Mouse (Mus musculus) kidney, postnatal 10 days (tissue): ENCODE data around the gene Aox1.

Experiments used
- DNase-seq: peaks from one replicate; pipeline ENCODE4 v3.0.0; 2021; ENCODE audit warnings: mixed read lengths

Gene Aox1

DNA sequence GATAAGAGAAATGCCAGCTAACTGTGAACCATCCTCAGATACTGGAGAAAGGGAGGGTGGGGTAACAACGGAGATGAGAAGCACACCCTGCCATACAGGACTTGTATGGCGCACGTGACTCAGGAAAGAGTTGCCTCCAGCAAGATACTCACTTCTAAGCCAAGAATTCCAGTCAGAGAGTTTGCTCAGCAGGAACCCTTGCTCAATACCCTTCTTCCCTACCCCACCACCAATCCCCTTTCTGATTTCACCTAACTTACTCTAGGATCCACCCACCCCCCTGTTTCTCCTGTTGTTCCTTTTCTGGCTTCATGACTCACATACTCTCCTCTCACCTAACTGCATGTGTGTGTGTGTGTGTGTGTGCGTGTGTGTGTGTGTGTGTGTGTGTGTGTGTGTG lies 81.6 kb downstream of the Aox1 start:
- no peak for DNase-seq

DNA sequence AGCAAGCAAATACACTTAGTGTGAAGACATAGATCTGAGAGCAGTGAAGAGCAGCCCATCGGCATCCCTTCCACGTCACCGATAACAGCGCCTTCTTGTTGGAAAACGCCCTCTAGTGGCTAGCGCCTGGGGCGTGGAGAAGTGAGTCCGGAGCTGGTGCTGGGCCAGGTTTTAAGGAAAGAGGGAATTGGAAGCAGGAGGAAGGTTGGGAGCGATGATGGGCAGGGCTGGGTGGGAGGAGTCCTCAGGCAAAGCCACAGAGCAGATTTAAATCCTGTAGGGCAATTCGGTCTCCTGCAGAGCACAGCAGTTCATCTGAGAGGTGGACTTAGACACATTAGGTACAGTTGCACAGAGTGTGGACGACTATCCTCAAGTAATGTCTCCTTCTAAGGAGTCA lies 83.1 kb downstream of the Aox1 start, which contains the start of gene Aox3:
TSS of gene Aox3 (plus strand) at position 251 of the 400 bp plus-strand sequence.
- peak; percentile 86 for DNase-seq

DNA sequence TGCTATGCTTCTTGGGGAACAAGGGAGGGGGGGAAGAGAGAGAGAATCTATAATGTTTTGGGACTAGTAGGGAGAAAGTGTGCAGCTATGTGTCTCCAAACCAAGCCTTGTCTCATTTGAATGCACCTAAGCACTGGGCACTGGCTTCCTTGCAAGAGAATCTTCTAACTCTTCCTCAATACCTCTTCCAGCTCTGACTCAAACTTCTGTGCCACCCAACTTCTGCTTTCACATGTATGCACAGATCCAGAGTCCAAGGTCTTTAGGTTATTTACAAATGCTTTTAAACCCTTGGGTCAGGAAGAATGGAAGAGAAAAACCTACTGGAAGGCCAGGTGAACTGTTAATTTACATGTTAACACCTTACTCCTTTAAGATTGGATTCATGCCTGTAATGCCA lies 83.7 kb downstream of the Aox1 start:
- DNase-seq = no peak

DNA sequence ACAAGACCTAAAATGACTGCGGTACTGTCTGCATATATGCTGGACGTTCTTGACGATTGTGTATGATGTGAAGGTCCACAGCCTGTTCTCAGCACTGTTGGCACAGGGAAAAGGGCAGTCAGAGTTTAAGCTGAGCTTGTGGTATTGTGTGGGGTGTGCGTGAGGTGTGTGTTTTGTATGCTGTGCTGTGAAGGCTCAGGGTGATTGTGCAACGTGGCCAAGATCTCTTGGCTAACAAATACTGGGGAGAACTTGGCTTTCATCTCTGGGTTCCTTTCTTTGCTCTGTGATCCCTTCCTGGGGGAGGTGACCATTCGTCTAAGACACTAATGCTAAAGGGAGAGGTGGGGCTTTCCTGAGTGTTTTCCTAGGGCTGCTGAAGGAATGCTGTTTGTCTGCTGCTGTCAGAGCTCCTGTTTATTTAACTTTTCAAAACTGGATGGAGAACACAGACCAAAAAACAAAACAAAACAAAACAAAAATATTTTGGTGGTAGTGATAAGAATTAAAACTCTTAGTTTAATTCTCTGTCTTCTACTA lies 84.4 kb downstream of the Aox1 start:
- no peak for DNase-seq

DNA sequence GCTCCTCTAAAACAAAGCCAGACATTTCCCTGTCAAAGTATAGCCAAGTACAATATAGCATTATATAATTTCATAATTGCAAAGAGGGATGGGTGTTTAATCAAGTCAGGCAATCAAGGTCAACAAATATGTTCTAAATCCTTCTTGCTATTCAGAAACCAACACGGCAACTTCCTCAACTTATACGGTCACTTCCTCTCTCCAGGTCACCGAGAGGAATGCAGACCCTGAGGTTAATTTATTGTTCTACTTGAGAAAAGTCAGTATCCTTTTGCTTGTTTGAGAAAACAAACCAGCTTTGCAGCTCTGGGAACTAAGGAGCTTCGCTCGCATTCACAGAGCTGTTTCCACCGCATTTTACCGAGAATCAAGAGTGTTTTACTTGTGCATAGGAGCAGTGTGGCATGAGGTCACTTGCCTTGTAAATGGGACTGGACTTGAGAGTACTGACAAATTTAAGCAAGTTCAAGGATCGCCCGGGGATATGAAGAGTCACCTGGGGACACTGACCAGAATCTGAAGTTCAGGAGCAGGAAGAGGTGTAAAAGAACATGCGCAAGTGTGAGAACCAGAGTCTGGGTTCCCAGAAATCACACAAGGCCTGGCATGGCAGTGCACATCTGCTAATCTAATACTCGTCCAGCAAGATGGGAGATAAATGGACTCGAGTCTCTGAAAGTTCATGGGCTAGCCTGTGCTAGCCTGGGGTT lies 85.1 kb downstream of the Aox1 start:
- no peak for DNase-seq

DNA sequence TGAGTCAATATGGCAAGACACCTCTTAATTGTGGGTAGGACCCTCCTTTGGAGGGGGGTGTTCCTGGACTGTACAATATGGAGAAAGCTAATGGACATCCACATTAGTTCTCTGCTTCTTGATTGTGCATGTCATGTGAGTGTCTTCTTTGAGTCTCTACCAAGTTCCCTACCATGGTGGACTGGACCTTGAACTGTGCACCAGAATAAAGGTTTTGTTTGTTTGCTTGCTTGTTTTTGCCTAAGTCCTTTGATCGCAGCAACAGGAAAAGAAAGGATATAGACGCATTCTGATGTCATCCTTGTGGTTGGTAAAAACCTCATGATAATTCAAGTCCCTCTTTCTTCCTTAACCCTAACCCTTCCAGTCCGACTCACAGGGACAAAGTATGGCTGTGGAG lies 88.5 kb downstream of the Aox1 start:
- DNase-seq = no peak

DNA sequence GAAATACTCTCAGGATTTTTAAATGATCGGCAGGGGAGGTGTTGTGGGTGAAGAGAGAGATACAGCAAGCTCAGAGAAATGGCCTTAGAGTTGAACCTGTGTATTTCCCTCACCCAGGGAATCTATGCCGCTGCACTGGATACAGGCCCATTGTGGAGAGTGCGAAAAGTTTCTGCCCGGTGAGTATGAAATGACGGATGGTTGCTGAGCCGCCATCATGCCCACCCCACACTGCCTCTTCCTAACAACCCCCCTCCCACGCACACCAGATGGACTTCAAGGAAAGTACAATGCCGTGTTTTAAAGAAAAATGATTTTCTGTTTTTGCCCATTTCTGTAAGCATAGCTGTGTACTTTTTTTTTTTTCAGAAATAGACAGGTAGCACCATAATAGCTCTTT lies 95.2 kb downstream of the Aox1 start:
- no peak for DNase-seq

DNA sequence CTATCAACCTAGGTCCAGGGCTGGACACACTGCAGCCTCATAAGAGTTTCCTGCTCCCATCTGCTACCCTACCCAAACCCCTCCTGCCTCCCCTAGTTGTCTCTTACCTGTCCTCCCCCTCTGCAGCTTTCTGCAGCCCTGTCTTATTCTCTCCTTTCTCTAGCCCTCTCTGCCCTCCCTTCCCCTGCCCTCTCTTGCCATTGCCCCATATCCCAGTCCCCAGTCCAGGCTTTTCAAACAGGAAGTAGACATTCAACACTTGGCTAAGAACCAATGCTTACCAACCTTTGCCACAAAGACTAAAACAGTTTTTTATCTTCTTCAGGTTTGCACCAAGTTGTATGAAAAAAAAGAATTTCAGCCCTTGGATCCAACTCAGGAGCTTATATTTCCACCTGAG lies 108.2 kb downstream of the Aox1 start:
- DNase-seq = no peak

DNA sequence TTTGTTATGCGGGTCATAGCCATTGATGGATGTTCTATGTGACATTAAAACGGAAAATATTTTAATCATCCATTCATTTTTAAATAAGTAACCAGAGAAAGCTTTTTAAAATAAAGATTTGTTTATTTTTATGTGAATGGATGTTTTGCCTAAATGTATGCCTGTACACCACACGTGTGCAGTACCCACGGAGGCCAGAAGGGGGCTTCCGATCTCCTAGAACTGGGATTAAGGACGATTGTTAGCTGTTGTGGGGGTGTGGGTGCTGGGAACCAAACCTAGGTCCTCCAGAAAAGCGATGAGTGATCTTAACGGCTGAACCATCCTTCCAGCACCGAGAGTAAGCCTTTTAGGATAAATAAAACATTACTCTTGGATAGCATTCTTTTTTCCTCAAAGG lies 109.3 kb downstream of the Aox1 start:
- DNase-seq = no peak

DNA sequence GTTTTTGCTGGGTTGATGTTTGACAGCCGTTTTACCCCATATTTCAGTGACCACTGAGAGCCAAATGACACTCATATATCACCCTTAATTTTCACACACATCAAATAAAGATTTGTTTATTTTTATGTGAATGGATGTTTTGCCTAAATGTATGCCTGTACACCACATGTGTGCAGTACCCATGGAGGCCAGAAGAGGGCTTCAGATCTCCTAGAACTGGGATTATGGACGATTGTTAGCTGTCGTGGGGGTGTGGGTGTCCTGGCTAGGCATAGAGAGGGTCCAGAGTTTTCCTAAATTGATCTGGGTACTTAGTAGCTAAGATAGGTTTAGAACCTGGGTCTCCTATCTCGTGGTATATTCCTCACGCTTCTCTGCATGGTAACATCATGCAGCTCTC lies 110.9 kb downstream of the Aox1 start:
- no peak for DNase-seq

DNA sequence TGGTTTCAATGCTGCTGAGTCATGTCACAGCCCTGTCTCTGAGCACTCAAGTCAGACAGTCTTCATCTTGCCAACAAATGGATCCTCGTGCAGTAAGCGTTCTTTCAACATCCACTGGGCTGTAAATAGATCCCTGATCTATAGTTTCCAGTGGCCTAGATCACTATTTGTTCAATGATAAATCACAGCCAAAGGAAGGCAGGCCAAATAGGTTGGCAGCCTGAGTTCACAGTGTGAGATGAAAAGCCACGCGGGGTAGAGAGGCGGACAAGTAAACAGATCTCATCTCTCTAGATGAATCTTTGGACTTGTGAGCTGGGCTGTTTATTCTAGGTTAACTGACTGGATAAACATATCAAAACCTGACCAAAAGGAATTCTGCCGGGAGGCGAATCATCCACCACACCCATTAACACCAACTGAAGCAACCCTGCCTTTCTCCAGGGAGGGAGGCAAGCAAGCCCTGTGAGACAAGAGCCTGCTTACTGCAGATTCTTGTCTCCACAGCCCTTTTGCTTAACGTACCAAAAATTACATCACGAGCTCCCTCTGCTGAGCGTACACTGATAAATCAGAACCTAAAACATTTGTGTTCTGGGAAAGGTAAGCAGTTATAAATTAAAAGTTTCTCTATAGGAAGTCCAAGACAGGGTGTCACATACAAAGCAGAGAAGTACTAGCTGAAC lies 114.8 kb downstream of the Aox1 start:
- peak; percentile 58 for DNase-seq

DNA sequence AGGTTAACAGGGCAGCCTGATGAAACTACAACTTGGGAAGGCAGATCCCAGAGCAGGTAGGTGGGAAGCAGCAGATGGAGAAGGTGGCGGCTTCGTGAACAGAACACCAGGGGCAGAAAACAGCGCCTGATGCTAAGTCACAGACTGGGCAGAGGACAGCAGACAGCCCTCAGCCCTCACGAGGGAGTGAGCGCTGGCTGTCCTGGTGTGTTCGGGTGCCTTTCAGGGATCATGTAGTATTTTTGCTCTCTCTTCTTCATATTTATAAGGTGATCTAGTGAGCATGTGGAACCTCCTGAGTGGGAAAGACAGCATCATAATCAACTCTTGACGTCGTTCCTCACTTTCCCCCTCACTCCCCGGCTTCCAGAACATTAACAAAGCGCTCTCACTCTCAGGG lies 116.3 kb downstream of the Aox1 start:
- DNase-seq = no peak

DNA sequence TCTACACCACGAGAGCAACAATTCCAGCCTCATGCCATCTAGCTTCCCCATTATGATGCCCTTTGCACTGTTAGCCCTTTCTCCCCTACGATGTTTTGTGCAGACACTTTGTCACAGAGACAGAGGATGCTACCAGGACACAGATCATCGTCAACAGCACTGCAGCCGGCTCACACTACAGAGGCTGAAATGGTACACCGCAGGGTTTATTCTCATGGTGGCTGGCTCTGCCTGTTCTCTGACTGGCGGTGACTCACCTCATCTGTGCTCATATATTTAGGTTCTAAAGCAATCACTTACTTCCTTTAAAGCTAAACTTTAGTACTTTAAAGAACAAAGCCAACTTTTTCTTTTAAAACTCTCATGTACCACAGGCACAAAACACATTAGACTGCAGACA lies 118.0 kb downstream of the Aox1 start:
- no peak for DNase-seq

DNA sequence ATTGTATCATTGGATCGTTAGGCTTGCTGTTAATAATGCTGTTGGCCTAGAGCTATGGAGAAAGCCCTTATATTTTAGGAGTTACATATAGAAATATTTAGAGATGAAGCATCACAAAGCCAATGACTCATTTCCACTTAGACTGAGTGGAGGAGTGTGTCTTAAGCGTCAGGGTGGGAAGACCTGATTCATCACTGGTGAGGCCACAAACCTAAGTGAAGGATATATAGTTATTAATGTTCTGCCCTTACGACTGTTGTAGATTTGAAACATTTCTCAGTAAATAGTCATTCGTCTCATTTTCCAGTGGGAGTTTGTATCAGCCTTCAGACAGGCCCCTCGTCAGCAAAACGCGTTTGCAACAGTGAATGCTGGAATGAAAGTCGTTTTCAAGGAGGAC lies 122.5 kb downstream of the Aox1 start:
- DNase-seq = no peak
